Mouse (Mus musculus) forebrain, embryonic 14.5 days (tissue): ENCODE data around the gene 4930590J08Rik. TPM values are rescaled to one million over a fixed set of nuclear protein-coding genes. Genes with fewer than 3 reads are reported as not detected.

Experiments
- ATAC-seq: fragments of 200-750 bp; cut with Nextera tagmentation; 2 replicates; pipeline ENCODE4 v1.8.0; 2017; ENCODE audit warnings: mild to moderate bottlenecking, moderate library complexity
- DNase-seq: peaks from one replicate; pipeline ENCODE4 v3.0.0-alpha.2; 2015; ENCODE audit warnings: low spot score
- H3K27ac ChIP-seq: fragments of 300-500 bp; sonication (generic); 2 replicates; pipeline ENCODE4 v1.5.1; 2014; ENCODE audit warnings: low read depth, mild to moderate bottlenecking, control low read depth, low read length, moderate library complexity
- H3K27me3 ChIP-seq: fragments of 300-500 bp; sonication (generic); replicated peaks from 2 replicates; pipeline ENCODE4 v1.6.1; 2014; ENCODE audit warnings: low read length, control low read depth, mixed read lengths; ENCODE audit not compliant: control insufficient read depth, insufficient read depth
- H3K36me3 ChIP-seq: fragments of 300-500 bp; sonication (generic); 2 replicates; pipeline ENCODE4 v1.6.1; 2014; ENCODE audit warnings: low read length, control low read depth; ENCODE audit not compliant: control insufficient read depth, insufficient read depth
- H3K4me1 ChIP-seq: fragments of 300-500 bp; sonication (generic); 2 replicates; pipeline ENCODE4 v1.6.1; 2014; ENCODE audit warnings: antibody characterized with exemption, low read length, control low read depth; ENCODE audit not compliant: control insufficient read depth, insufficient read depth
- H3K4me2 ChIP-seq: fragments of 300-500 bp; sonication (generic); 2 replicates; pipeline ENCODE4 v1.6.1; 2014; ENCODE audit warnings: mild to moderate bottlenecking, control low read depth, low read length
- H3K4me3 ChIP-seq: fragments of 300-500 bp; sonication (generic); 2 replicates; pipeline ENCODE4 v1.5.1; 2014; ENCODE audit warnings: low read depth, low read length, control low read depth
- H3K9ac ChIP-seq: fragments of 300-500 bp; sonication (generic); 2 replicates; pipeline ENCODE4 v1.6.1; 2014; ENCODE audit warnings: mild to moderate bottlenecking, low read length, control low read depth, moderate library complexity
- H3K9me3 ChIP-seq: fragments of 300-500 bp; sonication (generic); replicated peaks from 2 replicates; pipeline ENCODE4 v1.6.1; 2016; ENCODE audit warnings: low read length, control low read depth, mixed read lengths; ENCODE audit not compliant: control insufficient read depth
- WGBS: fragments of 180-500 bp; shearing (Covaris S2); extraction: QIAGEN DNeasy Blood & Tissue Kit; methylation state at CpG from one replicate; pipeline ENCODE4 v1.1.7; 2014; 5-methylcytosine and 5-hydroxymethylcytosine counted together
- polyA plus RNA-seq: library from polyadenylated mRNA; unstranded; fragments of >200 nt; fragmentation: Nextera tagmentation; extraction: Ambion mirVana; gene quantifications from 2 replicates; pipeline ENCODE4 v1.2.1, GENCODE M21; 2014

4930590J08Rik gene
- polyA plus RNA-seq, 1 experiment from 2014 or later = 0.70 TPM

- ATAC-seq (peak; percentile 77), DNase-seq (peak; percentile 68)
- no peaks in the 10 kb centered on the region for H3K36me3 ChIP-seq
- peak within 1 kb of the TSS; percentile 59 for H3K9ac ChIP-seq
- H3K9me3 ChIP-seq = no peaks in the 10 kb centered on the region
- H3K27ac ChIP-seq = no peak within 1 kb of the TSS
- peak within 1 kb of the TSS; percentile 40 for H3K4me3 ChIP-seq
- H3K4me1 ChIP-seq = peaks cover 6% of the 10 kb centered on the region; the same call in 1 of the 2 replicates
- peak within 1 kb of the TSS; percentile 72 for H3K4me2 ChIP-seq
- 2% methylated on average over 57 of the region's 62 CpGs for whole genome bisulfite sequencing
- H3K27me3 ChIP-seq = peaks cover 10% of the 10 kb centered on the region; the same call in 1 of the 2 replicates
Measured at GRCm38 (mm10) chr6:91978371-91979300, 76.0 kb downstream of the 4930590J08Rik start, which contains the start of gene Fgd5. TSS of gene Fgd5 (plus strand) at chr6:91978878.

- no peak for DNase-seq
Measured at GRCm38 (mm10) chr6:91979301-91979996, 76.8 kb downstream of the 4930590J08Rik start.

GRCm38 (mm10) chr6:91980011-91980410 lies 77.4 kb downstream of the 4930590J08Rik start:
- Histone ChIP-seq H3K27me3 (peaks cover 10% of the 10 kb centered on the region; the same call in 1 of the 2 replicates), H3K27ac (no peak overlapping the region), H3K9ac (no peak overlapping the region), H3K36me3 (no peaks in the 10 kb centered on the region), H3K4me2 (peak overlapping the region; percentile 72; the same call in 1 of the 2 replicates), H3K4me1 (peaks cover 6% of the 10 kb centered on the region; the same call in 1 of the 2 replicates), H3K9me3 (no peaks in the 10 kb centered on the region), H3K4me3 (peak overlapping the region; percentile 40; the same call in 1 of the 2 replicates)
- DNase-seq (no peak), ATAC-seq (no peak)
- WGBS = 66% methylated on average over 3 of the region's 3 CpGs

More at GRCm38 (mm10) chr6:91979301-91979996, 76.8 kb downstream of the 4930590J08Rik start:
- 10% methylated on average over 23 of the region's 23 CpGs for WGBS
- peaks cover 10% of the 10 kb centered on the region; the same call in 1 of the 2 replicates for H3K27me3 ChIP-seq
- no peak; the same call in 1 of the 2 replicates for ATAC-seq
- peaks cover 6% of the 10 kb centered on the region; the same call in 1 of the 2 replicates for H3K4me1 ChIP-seq
- peak overlapping the region; percentile 40 for H3K4me3 ChIP-seq
- no peaks in the 10 kb centered on the region for H3K9me3 ChIP-seq
- peak overlapping the region; percentile 72 for H3K4me2 ChIP-seq
- no peak overlapping the region for H3K27ac ChIP-seq
- H3K9ac ChIP-seq = peak overlapping the region; percentile 59
- no peaks in the 10 kb centered on the region for H3K36me3 ChIP-seq

- no peak overlapping the region for H3K27ac ChIP-seq
- no peak overlapping the region for H3K4me2 ChIP-seq
- no peak overlapping the region for H3K9ac ChIP-seq
- H3K4me3 ChIP-seq = no peak overlapping the region
- no peaks in the 10 kb centered on the region for H3K9me3 ChIP-seq
- 91% methylated on average over 8 of the region's 8 CpGs for WGBS
- ATAC-seq (no peak), DNase-seq (no peak)
- H3K27me3 ChIP-seq = no peaks in the 10 kb centered on the region
- H3K4me1 ChIP-seq = no peaks in the 10 kb centered on the region
- no peaks in the 10 kb centered on the region for H3K36me3 ChIP-seq
Measured at GRCm38 (mm10) chr6:91990101-91990500, 87.5 kb downstream of the 4930590J08Rik start.

- no peak overlapping the region for H3K27ac ChIP-seq
- no peak overlapping the region for H3K9ac ChIP-seq
- H3K36me3 ChIP-seq = no peaks in the 10 kb centered on the region
- H3K27me3 ChIP-seq = no peaks in the 10 kb centered on the region
- no peak overlapping the region for H3K4me3 ChIP-seq
- no peak overlapping the region for H3K4me2 ChIP-seq
- peaks cover 4% of the 10 kb centered on the region; the same call in 1 of the 2 replicates for H3K4me1 ChIP-seq
- no peaks in the 10 kb centered on the region for H3K9me3 ChIP-seq
- WGBS = 90% methylated on average over 2 of the region's 2 CpGs
- no peak for ATAC-seq
- no peak for DNase-seq
Measured at GRCm38 (mm10) chr6:91992823-91993222, 90.2 kb downstream of the 4930590J08Rik start.

GRCm38 (mm10) chr6:91993795-91994505 lies 91.3 kb downstream of the 4930590J08Rik start:
- Histone ChIP-seq H3K4me2 (no peak overlapping the region), H3K27ac (no peak overlapping the region), H3K9me3 (no peaks in the 10 kb centered on the region), H3K27me3 (no peaks in the 10 kb centered on the region), H3K4me3 (no peak overlapping the region), H3K9ac (no peak overlapping the region), H3K4me1 (peaks cover 4% of the 10 kb centered on the region; the same call in 1 of the 2 replicates), H3K36me3 (no peaks in the 10 kb centered on the region)
- ATAC-seq (no peak), DNase-seq (no peak)
- 72% methylated on average over 8 of the region's 8 CpGs for WGBS

- WGBS = 56% methylated on average over 8 of the region's 8 CpGs
- H3K27ac ChIP-seq = peak overlapping the region; percentile 33; the same call in 1 of the 2 replicates
- no peak overlapping the region for H3K4me2 ChIP-seq
- H3K9me3 ChIP-seq = no peaks in the 10 kb centered on the region
- no peaks in the 10 kb centered on the region for H3K36me3 ChIP-seq
- no peak overlapping the region for H3K4me3 ChIP-seq
- no peaks in the 10 kb centered on the region for H3K27me3 ChIP-seq
- H3K9ac ChIP-seq = no peak overlapping the region
- peaks cover 4% of the 10 kb centered on the region; the same call in 1 of the 2 replicates for H3K4me1 ChIP-seq
- no peak for ATAC-seq
- no peak for DNase-seq
Measured at GRCm38 (mm10) chr6:91996072-91996471, 93.5 kb downstream of the 4930590J08Rik start.
